In genomic region chr12:21408789-21409367, GRCm38 (mm10) we compare ENCODE assay signal across 16 mouse cellular contexts. TPM values are rescaled to one million over a fixed set of nuclear protein-coding genes. Genes with fewer than 3 reads are reported as not detected.
A peak's percentile ranks its signal among the peaks of the same experiment; 100 is the strongest.
DNase-seq lines count a peak whose midpoint lies in the region; ATAC-seq and TF ChIP-seq lines count a peak whose summit lies in the region.
"Had no signal": no experiment of that assay in that cellular context is flagged by ENCODE, and none has a peak within 500 bp of the region (broad histone marks: within the 10 kb centered on the region; RNA-seq: fewer than 3 reads in every experiment).

No protein-coding gene starts in this region.

- peaks cover 39% of the 10 kb centered on the region for H3K36me3 ChIP-seq in intestine, embryonic 15.5 days
- peaks cover 21% of the 10 kb centered on the region for H3K36me3 ChIP-seq in intestine, postnatal 0 days (ENCODE audit: control insufficient read depth, insufficient read depth)
- peaks cover 28% of the 10 kb centered on the region for H3K36me3 ChIP-seq in intestine, embryonic 16.5 days (ENCODE audit: control insufficient read depth, insufficient read depth, low read length)

- no peaks in the 10 kb centered on the region for H3K27me3 ChIP-seq in intestine, embryonic 15.5 days (replicated peaks)
- H3K27me3 ChIP-seq in intestine, postnatal 0 days (replicated peaks; ENCODE audit: control insufficient read depth, insufficient read depth, low read length): no peaks in the 10 kb centered on the region
- H3K27me3 ChIP-seq in intestine, embryonic 16.5 days (replicated peaks; ENCODE audit: control insufficient read depth, insufficient read depth, low read length): no peaks in the 10 kb centered on the region
- H3K27me3 ChIP-seq: CH12.LX, Patski had no signal

- H3K27ac ChIP-seq in intestine, embryonic 15.5 days: no peak overlapping the region
- H3K27ac ChIP-seq in intestine, postnatal 0 days (ENCODE audit: low read depth, low read length): no peak overlapping the region
- H3K27ac ChIP-seq in intestine, embryonic 16.5 days (ENCODE audit: low read length): no peak overlapping the region

- no peaks in the 10 kb centered on the region for H3K9me3 ChIP-seq in intestine, embryonic 15.5 days
- no peaks in the 10 kb centered on the region for H3K9me3 ChIP-seq in intestine, postnatal 0 days (ENCODE audit: control insufficient read depth)
- no peaks in the 10 kb centered on the region for H3K9me3 ChIP-seq in intestine, embryonic 16.5 days (ENCODE audit: control insufficient read depth, low read length)

- no peaks in the 10 kb centered on the region for H3K4me1 ChIP-seq in intestine, embryonic 15.5 days (replicated peaks)
- H3K4me1 ChIP-seq in intestine, postnatal 0 days (replicated peaks; ENCODE audit: control insufficient read depth, insufficient read depth, low read length): no peaks in the 10 kb centered on the region
- H3K4me1 ChIP-seq in intestine, embryonic 16.5 days (ENCODE audit: control insufficient read depth, insufficient read depth, low read length): no peaks in the 10 kb centered on the region

- TF ChIP-seq CTCF in intestine, postnatal 0 days (IDR thresholded peaks at IDR 0.05; ENCODE audit: low read depth): no peak

- no peak overlapping the region for H3K4me3 ChIP-seq in intestine, embryonic 15.5 days (replicated peaks)
- H3K4me3 ChIP-seq in intestine, postnatal 0 days (ENCODE audit: low read depth, low read length): no peak overlapping the region
- H3K4me3 ChIP-seq in intestine, embryonic 16.5 days (ENCODE audit: low read length): no peak overlapping the region

- no peak overlapping the region for H3K4me2 ChIP-seq in intestine, embryonic 15.5 days (replicated peaks)
- no peak overlapping the region for H3K4me2 ChIP-seq in intestine, postnatal 0 days (replicated peaks; ENCODE audit: low read depth)
- no peak overlapping the region for H3K4me2 ChIP-seq in intestine, embryonic 16.5 days (ENCODE audit: low read depth, low read length)

- WGBS in intestine, embryonic 15.5 days: 88% methylated on average over 2 of the region's 2 CpGs
- 58% methylated on average over 2 of the region's 2 CpGs for WGBS in intestine, postnatal 0 days
- WGBS in intestine, embryonic 16.5 days: 85% methylated on average over 2 of the region's 2 CpGs

- ATAC-seq in intestine, embryonic 15.5 days: peak; percentile 78
- no peak; the same call in 1 of the 2 replicates for ATAC-seq in intestine, postnatal 0 days
- ATAC-seq in intestine, embryonic 16.5 days: peak; percentile 80
- ATAC-seq: Patski had no signal

- DNase-seq in retina, embryonic 14.5 days (ENCODE audit: low spot score): no peak
- DNase-seq: adrenal gland, adult 2 months; adrenal gland, adult 8-10 months; adrenal gland, postnatal 10 days; adrenal gland, postnatal 14 days; adrenal gland, postnatal 25 days; adrenal gland, postnatal 36 days; B cell, adult 2 months; cerebellum, adult 11 months; cerebellum, adult 11-12 months; cerebellum, adult 18-20 months had no signal

- no peak overlapping the region for H3K9ac ChIP-seq in intestine, embryonic 15.5 days
- no peak overlapping the region for H3K9ac ChIP-seq in intestine, postnatal 0 days (ENCODE audit: low read depth, low read length)
- H3K9ac ChIP-seq in intestine, embryonic 16.5 days (ENCODE audit: low read depth, low read length): no peak overlapping the region

RNA-seq across cellular contexts. Expression of gene Ywhaq, which starts 8.6 kb away (rescaled TPM):
- polyA plus RNA-seq in intestine, embryonic 15.5 days (2015; fragmentation: Nextera tagmentation; extraction: Ambion mirVana): 578 and 671 TPM in 2 replicates
- polyA plus RNA-seq in intestine, postnatal 0 days (2015; fragmentation: Nextera tagmentation; extraction: Ambion mirVana): 235 TPM in 2 replicates
- polyA plus RNA-seq in intestine, embryonic 16.5 days (2015; fragmentation: Nextera tagmentation; extraction: Ambion mirVana): 497 and 562 TPM in 2 replicates

RNA-seq across cellular contexts. Expression of gene Adam17, which starts 35.4 kb away (rescaled TPM):
- 28.9 and 31.7 TPM in 2 replicates for polyA plus RNA-seq in intestine, embryonic 15.5 days (2015; fragmentation: Nextera tagmentation; extraction: Ambion mirVana)
- polyA plus RNA-seq in intestine, postnatal 0 days (2015; fragmentation: Nextera tagmentation; extraction: Ambion mirVana): 11.2 and 11.8 TPM in 2 replicates
- 27.6 and 28.4 TPM in 2 replicates for polyA plus RNA-seq in intestine, embryonic 16.5 days (2015; fragmentation: Nextera tagmentation; extraction: Ambion mirVana)
